Mouse (Mus musculus) heart, embryonic 13.5 days (tissue): ENCODE results near the gene Pltp. TPM values are rescaled to one million over a fixed set of nuclear protein-coding genes. Genes with fewer than 3 reads are reported as not detected.
"Not testable (repeated sequence)": the region's sequence is repeated elsewhere in the genome, so short reads cannot be mapped to it uniquely, and the experiment has no call there.

Source experiments
- ATAC-seq: fragments of 200-750 bp; cut with Nextera tagmentation; 2 replicates; pipeline ENCODE4 v1.8.0; 2017; ENCODE audit warnings: moderate TSS enrichment; ENCODE audit not compliant: insufficient number of reproducible peaks, low FRiP score, low TSS enrichment; ENCODE audit errors: extremely low read depth
- H3K27ac ChIP-seq: fragments of 300-500 bp; sonication (generic); replicated peaks from 2 replicates; pipeline ENCODE4 v1.5.1; 2015; ENCODE audit warnings: moderate library complexity, mild to moderate bottlenecking, inconsistent platforms
- H3K27me3 ChIP-seq: fragments of 300-500 bp; sonication (generic); replicated peaks from 2 replicates; pipeline ENCODE4 v1.6.1; 2015; ENCODE audit warnings: mild to moderate bottlenecking, inconsistent platforms
- H3K36me3 ChIP-seq: fragments of 300-500 bp; sonication (generic); 2 replicates; pipeline ENCODE4 v1.6.1; 2015; ENCODE audit warnings: mild to moderate bottlenecking, inconsistent platforms
- H3K4me1 ChIP-seq: fragments of 300-500 bp; sonication (generic); 2 replicates; pipeline ENCODE4 v1.6.1; 2015; ENCODE audit warnings: inconsistent platforms
- H3K4me2 ChIP-seq: fragments of 300-500 bp; sonication (generic); 2 replicates; pipeline ENCODE4 v1.6.1; 2015; ENCODE audit warnings: inconsistent platforms, mild to moderate bottlenecking, moderate library complexity
- H3K4me3 ChIP-seq: fragments of 300-500 bp; sonication (generic); 2 replicates; pipeline ENCODE4 v1.5.1; 2015; ENCODE audit warnings: moderate library complexity, mild to moderate bottlenecking, inconsistent platforms
- H3K9ac ChIP-seq: fragments of 300-500 bp; sonication (generic); 2 replicates; pipeline ENCODE4 v1.6.1; 2015; ENCODE audit warnings: inconsistent platforms, mild to moderate bottlenecking, moderate library complexity
- H3K9me3 ChIP-seq: fragments of 300-500 bp; sonication (generic); 2 replicates; pipeline ENCODE4 v1.6.1; 2016; ENCODE audit warnings: inconsistent platforms
- WGBS: fragments of 180-500 bp; shearing (Covaris S2); methylation state at CpG from one replicate; pipeline ENCODE4 v1.1.7; 2015; ENCODE audit warnings: mixed read lengths; 5-methylcytosine and 5-hydroxymethylcytosine counted together
- polyA plus RNA-seq: library from polyadenylated mRNA; unstranded; fragments of >200 nt; fragmentation: Nextera tagmentation; extraction: Ambion mirVana; gene quantifications from 2 replicates; pipeline ENCODE4 v1.2.1, GENCODE M21; 2015

Pltp gene
- polyA plus RNA-seq, 1 experiment from 2014 or later, result 14.9 TPM

DNA sequence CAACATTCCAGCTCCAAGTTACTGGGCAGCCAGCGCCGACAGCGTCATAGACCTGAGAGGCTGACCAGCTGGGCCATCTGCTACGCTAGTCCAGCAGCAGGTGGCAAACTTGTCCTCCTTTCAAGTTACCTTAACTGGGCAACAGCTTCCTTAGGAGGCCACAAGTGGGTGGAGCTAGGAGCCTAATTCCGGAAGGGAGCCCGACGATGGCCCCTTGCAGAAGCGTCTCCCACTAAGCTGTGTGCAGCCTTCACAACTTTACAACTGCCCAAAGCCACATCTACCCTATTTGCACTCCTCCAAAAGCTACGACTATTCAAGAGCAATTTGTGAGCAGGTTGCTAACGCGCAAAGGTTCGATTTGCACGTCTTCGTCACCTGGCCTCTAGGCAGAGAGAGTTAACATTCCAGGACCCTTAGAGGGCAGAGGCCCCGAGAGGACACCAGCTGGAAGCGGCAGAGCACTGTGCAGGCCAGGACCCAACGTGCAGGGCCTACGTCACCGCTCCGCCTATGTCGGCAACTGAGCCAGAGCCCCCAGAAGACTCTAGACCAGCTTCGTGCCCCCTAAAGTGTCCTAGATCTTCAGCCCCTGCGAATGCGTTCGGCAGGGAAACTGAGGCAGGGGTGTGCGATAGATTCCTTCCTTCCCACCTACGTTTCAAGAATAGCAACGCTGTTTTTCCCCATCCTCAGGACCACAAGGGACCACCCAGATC lies 21.2 kb upstream of the Pltp start:
- Histone ChIP-seq H3K9me3 (no peaks in the 10 kb centered on the region), H3K9ac (peak overlapping the region; percentile 100), H3K4me1 (peaks cover 39% of the 10 kb centered on the region), H3K4me3 (peak overlapping the region; percentile 94), H3K4me2 (peak overlapping the region; percentile 79), H3K27me3 (no peaks in the 10 kb centered on the region), H3K27ac (peak overlapping the region; percentile 100), H3K36me3 (peaks cover 19% of the 10 kb centered on the region)
- 2% methylated on average over 28 of the region's 28 CpGs for WGBS
- peak; percentile 32; the same call in 1 of the 2 replicates for ATAC-seq

GRCm38 (mm10) chr2:164877376-164878215 lies 20.1 kb upstream of the Pltp start:
- H3K27ac ChIP-seq, result peak overlapping the region; percentile 100
- H3K27me3 ChIP-seq, H3K9me3 ChIP-seq, H3K36me3 ChIP-seq, ATAC-seq: not testable (repeated sequence)
- H3K4me1 ChIP-seq, result peaks cover 41% of the 10 kb centered on the region
- H3K4me2 ChIP-seq, result peak overlapping the region; percentile 79
- H3K4me3 ChIP-seq, result peak overlapping the region; percentile 94
- peak overlapping the region; percentile 100; the same call in 1 of the 2 replicates for H3K9ac ChIP-seq
- WGBS, result 72% methylated on average over 11 of the region's 11 CpGs

GRCm38 (mm10) chr2:164875648-164876047 lies 18.1 kb upstream of the Pltp start:
- not testable (repeated sequence) for H3K27me3 ChIP-seq, H3K4me2 ChIP-seq, H3K9me3 ChIP-seq, H3K4me3 ChIP-seq, ATAC-seq, H3K36me3 ChIP-seq, H3K27ac ChIP-seq, H3K9ac ChIP-seq
- peaks cover 36% of the 10 kb centered on the region for H3K4me1 ChIP-seq
- 39% methylated on average over 2 of the region's 2 CpGs for WGBS

- Histone ChIP-seq H3K9ac (peak overlapping the region; percentile 55), H3K27ac (peak overlapping the region; percentile 81), H3K4me1 (peaks cover 30% of the 10 kb centered on the region), H3K4me3 (no peak overlapping the region), H3K4me2 (no peak overlapping the region), H3K9me3 (no peaks in the 10 kb centered on the region), H3K36me3 (peaks cover 7% of the 10 kb centered on the region), H3K27me3 (no peaks in the 10 kb centered on the region)
- WGBS, result 3% methylated on average over 1 of the region's 1 CpGs
- ATAC-seq, result no peak
These were observed 16.8 kb upstream of the Pltp start for GRCm38 (mm10) chr2:164874239-164874769.

DNA sequence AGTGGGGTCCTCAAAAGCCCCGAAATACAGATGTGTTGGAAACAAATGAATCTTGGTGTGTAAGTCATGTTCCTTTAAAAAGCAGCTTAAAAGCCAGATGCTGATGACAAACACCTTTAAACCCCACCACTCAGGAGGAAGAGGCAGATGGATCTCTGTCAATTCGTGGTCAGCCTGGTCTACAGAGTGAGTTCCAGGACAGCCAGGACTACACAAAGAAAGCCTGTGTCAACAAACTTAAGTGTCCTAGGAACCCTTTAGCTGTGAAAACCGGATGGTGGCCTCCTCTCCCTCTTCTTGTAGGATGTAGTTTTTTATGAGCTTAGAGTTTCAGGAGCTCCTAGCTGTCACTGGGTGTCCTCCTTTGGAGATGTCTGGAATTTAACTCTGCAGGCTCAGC lies 16.1 kb upstream of the Pltp start:
- H3K9me3 ChIP-seq, result no peaks in the 10 kb centered on the region
- no peak overlapping the region for H3K4me2 ChIP-seq
- H3K4me1 ChIP-seq, result peaks cover 30% of the 10 kb centered on the region
- H3K27me3 ChIP-seq, result no peaks in the 10 kb centered on the region
- H3K9ac ChIP-seq, result peak overlapping the region; percentile 55; the same call in 1 of the 2 replicates
- H3K4me3 ChIP-seq, result no peak overlapping the region
- ATAC-seq, result no peak
- H3K27ac ChIP-seq, result peak overlapping the region; percentile 81
- H3K36me3 ChIP-seq, result peaks cover 7% of the 10 kb centered on the region
- 56% methylated on average over 3 of the region's 3 CpGs for WGBS

DNA sequence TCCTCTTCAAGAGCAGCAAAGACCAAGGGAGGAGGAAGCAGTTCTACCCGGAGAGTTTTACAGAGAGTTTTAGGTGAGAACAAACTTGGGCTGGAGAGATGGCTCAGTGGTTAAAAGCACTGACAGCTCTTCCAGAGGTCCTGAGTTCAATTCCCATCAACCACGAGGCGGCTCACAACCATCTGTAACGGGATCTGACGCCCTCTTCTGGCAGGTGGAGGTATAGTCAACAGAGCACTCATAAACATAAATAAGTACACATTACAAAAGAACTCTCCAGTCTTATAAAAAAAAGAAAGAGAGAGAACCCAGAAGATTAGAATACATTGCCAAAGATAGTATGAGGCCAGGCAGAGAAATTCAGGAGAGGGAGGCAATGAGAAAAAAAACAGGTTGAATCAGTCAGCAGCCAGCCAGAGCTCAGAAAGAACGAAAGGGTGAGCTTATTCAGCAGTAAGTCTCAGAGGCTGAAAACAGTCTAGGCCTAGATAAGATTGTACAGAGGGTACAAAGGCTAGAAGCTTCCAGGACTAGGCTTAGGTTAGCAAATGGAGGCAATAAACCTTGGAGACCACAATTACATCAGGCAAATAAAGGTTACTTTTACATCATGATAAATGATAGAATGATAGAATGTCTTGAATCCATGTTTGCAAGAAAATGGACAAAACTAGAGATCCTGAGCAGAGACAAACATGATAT lies 14.2 kb upstream of the Pltp start:
- 0 out of 2 replicates have a peak, but pooled peaks cover 5% of the 10 kb centered on the region for H3K9me3 ChIP-seq
- H3K27ac ChIP-seq, result no peak overlapping the region
- no peaks in the 10 kb centered on the region; the same call in 1 of the 2 replicates for H3K36me3 ChIP-seq
- H3K4me1 ChIP-seq, result peaks cover 28% of the 10 kb centered on the region
- WGBS, result 46% methylated on average over 6 of the region's 6 CpGs
- no peak overlapping the region for H3K4me2 ChIP-seq
- no peaks in the 10 kb centered on the region for H3K27me3 ChIP-seq
- H3K4me3 ChIP-seq, result no peak overlapping the region
- H3K9ac ChIP-seq, result no peak overlapping the region
- no peak for ATAC-seq

DNA sequence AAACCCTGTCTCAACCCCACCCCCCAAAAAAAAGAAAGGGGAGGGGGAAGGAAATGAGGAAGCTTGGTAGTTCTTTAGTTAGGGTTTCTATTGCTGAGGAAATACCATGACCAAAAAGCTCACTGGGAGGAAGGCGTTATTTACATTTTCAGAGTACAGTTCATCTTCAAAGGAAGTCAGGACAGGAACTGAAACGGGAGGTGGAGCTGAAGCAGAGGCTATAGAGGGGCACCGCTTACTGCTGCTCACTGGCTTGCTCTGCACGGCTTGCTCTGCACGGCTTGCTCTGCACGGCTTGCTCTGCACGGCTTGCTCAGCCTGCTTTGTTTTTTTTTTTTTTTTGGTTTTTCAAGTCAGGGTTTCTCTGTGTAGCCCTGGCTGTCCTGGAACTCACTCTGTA lies 11.0 kb upstream of the Pltp start:
- H3K9me3 ChIP-seq, result 0 out of 2 replicates have a peak, but pooled peaks cover 5% of the 10 kb centered on the region
- no peak for ATAC-seq
- whole genome bisulfite sequencing, result 63% methylated on average over 7 of the region's 7 CpGs
- H3K4me1 ChIP-seq, result peaks cover 21% of the 10 kb centered on the region
- no peaks in the 10 kb centered on the region; the same call in 1 of the 2 replicates for H3K36me3 ChIP-seq
- no peak overlapping the region for H3K4me3 ChIP-seq
- no peaks in the 10 kb centered on the region for H3K27me3 ChIP-seq
- H3K27ac ChIP-seq, result no peak overlapping the region
- no peak overlapping the region for H3K9ac ChIP-seq
- no peak overlapping the region for H3K4me2 ChIP-seq

- Histone ChIP-seq H3K4me2 (no peak overlapping the region), H3K4me1 (peaks cover 25% of the 10 kb centered on the region), H3K36me3 (no peaks in the 10 kb centered on the region; the same call in 1 of the 2 replicates), H3K4me3 (no peak overlapping the region), H3K27ac (peak overlapping the region; percentile 94), H3K9me3 (0 out of 2 replicates have a peak, but pooled peaks cover 5% of the 10 kb centered on the region), H3K27me3 (no peaks in the 10 kb centered on the region), H3K9ac (no peak overlapping the region)
- WGBS, result 87% methylated on average over 7 of the region's 7 CpGs
- no peak for ATAC-seq
These were observed 10.1 kb upstream of the Pltp start for GRCm38 (mm10) chr2:164867566-164867965.

- H3K4me3 ChIP-seq, result no peak overlapping the region
- H3K4me1 ChIP-seq, result peaks cover 31% of the 10 kb centered on the region
- no peaks in the 10 kb centered on the region for H3K27me3 ChIP-seq
- peak; percentile 78 for ATAC-seq
- H3K4me2 ChIP-seq, result peak overlapping the region; percentile 22
- H3K9ac ChIP-seq, result peak overlapping the region; percentile 55
- 0 out of 2 replicates have a peak, but pooled peaks cover 5% of the 10 kb centered on the region for H3K9me3 ChIP-seq
- no peaks in the 10 kb centered on the region; the same call in 1 of the 2 replicates for H3K36me3 ChIP-seq
- peak overlapping the region; percentile 94 for H3K27ac ChIP-seq
- WGBS, result 21% methylated on average over 16 of the region's 16 CpGs
These were observed 9.4 kb upstream of the Pltp start for GRCm38 (mm10) chr2:164866741-164867551.

- no peaks in the 10 kb centered on the region; the same call in 1 of the 2 replicates for H3K36me3 ChIP-seq
- 53% methylated on average over 4 of the region's 4 CpGs for WGBS
- 0 out of 2 replicates have a peak, but pooled peaks cover 5% of the 10 kb centered on the region for H3K9me3 ChIP-seq
- H3K9ac ChIP-seq, result no peak overlapping the region
- H3K4me1 ChIP-seq, result peaks cover 43% of the 10 kb centered on the region
- ATAC-seq, result no peak
- H3K27me3 ChIP-seq, result peaks cover 7% of the 10 kb centered on the region; the same call in 1 of the 2 replicates
- H3K4me2 ChIP-seq, result no peak overlapping the region
- H3K4me3 ChIP-seq, result no peak overlapping the region
- no peak overlapping the region for H3K27ac ChIP-seq
These were observed 7.1 kb upstream of the Pltp start for GRCm38 (mm10) chr2:164864593-164864992.
